Comparison of ENCODE assay signal across 14 mouse cellular contexts in genomic region chr4:141200906-141201305, GRCm38 (mm10). TPM values are rescaled to one million over a fixed set of nuclear protein-coding genes. Genes with fewer than 3 reads are reported as not detected.
DNase-seq lines count a peak whose midpoint lies in the region; ATAC-seq lines count a peak whose summit lies in the region.
"Had no signal": no experiment of that assay in that cellular context is flagged by ENCODE, and none has a peak within 500 bp of the region (broad histone marks: within the 10 kb centered on the region; RNA-seq: fewer than 3 reads in every experiment).

No protein-coding gene starts in this region.

- ATAC-seq in embryonic facial prominence, embryonic 15.5 days (ENCODE audit: insufficient number of reproducible peaks, low FRiP score, low TSS enrichment, low read depth) = no peak
- ATAC-seq in hindbrain, embryonic 14.5 days (ENCODE audit: low FRiP score) = no peak
- ATAC-seq: forebrain, embryonic 15.5 days; inflammation-experienced regulatory T-cells, adult 6 months; midbrain, embryonic 16.5 days had no signal

- 77% methylated on average over 11 of the region's 11 CpGs for WGBS in embryonic facial prominence, embryonic 15.5 days
- WGBS in heart, embryonic 10.5 days = 65% methylated on average over 11 of the region's 11 CpGs
- 83% methylated on average over 11 of the region's 11 CpGs for WGBS in hindbrain, embryonic 14.5 days

- H3K4me1 ChIP-seq in embryonic facial prominence, embryonic 15.5 days = peaks cover 6% of the 10 kb centered on the region; the same call in 1 of the 2 replicates
- peaks cover 22% of the 10 kb centered on the region for H3K4me1 ChIP-seq in heart, embryonic 10.5 days
- H3K4me1 ChIP-seq in hindbrain, embryonic 14.5 days (replicated peaks; ENCODE audit: control insufficient read depth, insufficient read depth, low read length) = no peaks in the 10 kb centered on the region
- H3K4me1 ChIP-seq: forebrain, embryonic 15.5 days; neural tube, embryonic 13.5 days had no signal

- peaks cover 57% of the 10 kb centered on the region for H3K36me3 ChIP-seq in embryonic facial prominence, embryonic 15.5 days
- H3K36me3 ChIP-seq in heart, embryonic 10.5 days = peaks cover 66% of the 10 kb centered on the region
- peaks cover 84% of the 10 kb centered on the region for H3K36me3 ChIP-seq in hindbrain, embryonic 14.5 days (replicated peaks; ENCODE audit: control insufficient read depth, insufficient read depth)

- H3K9me3 ChIP-seq in embryonic facial prominence, embryonic 15.5 days (replicated peaks) = no peaks in the 10 kb centered on the region
- no peaks in the 10 kb centered on the region for H3K9me3 ChIP-seq in heart, embryonic 10.5 days
- H3K9me3 ChIP-seq in hindbrain, embryonic 14.5 days (ENCODE audit: control insufficient read depth, low read length) = no peaks in the 10 kb centered on the region
- H3K9me3 ChIP-seq: forebrain, embryonic 15.5 days; neural tube, embryonic 13.5 days had no signal

- 0 out of 2 replicates have a peak overlapping the region, but pooled peaks have one; percentile 28 for H3K27ac ChIP-seq in embryonic facial prominence, embryonic 15.5 days (replicated peaks)
- H3K27ac ChIP-seq in heart, embryonic 10.5 days = peak overlapping the region; percentile 8; the same call in 1 of the 2 replicates
- H3K27ac ChIP-seq in hindbrain, embryonic 14.5 days = no peak overlapping the region
- H3K27ac ChIP-seq: forebrain, embryonic 15.5 days; macrophage; neural tube, embryonic 13.5 days had no signal

- no peak overlapping the region for H3K4me2 ChIP-seq in embryonic facial prominence, embryonic 15.5 days (replicated peaks)
- H3K4me2 ChIP-seq in hindbrain, embryonic 14.5 days (replicated peaks) = no peak overlapping the region
- H3K4me2 ChIP-seq: forebrain, embryonic 15.5 days; neural tube, embryonic 13.5 days had no signal

- H3K4me3 ChIP-seq in embryonic facial prominence, embryonic 15.5 days (replicated peaks) = no peak overlapping the region
- no peak overlapping the region for H3K4me3 ChIP-seq in heart, embryonic 10.5 days
- H3K4me3 ChIP-seq in hindbrain, embryonic 14.5 days (replicated peaks; ENCODE audit: low read length) = no peak overlapping the region
- H3K4me3 ChIP-seq: forebrain, embryonic 15.5 days; neural tube, embryonic 13.5 days had no signal

- H3K27me3 ChIP-seq in embryonic facial prominence, embryonic 15.5 days = no peaks in the 10 kb centered on the region
- no peaks in the 10 kb centered on the region for H3K27me3 ChIP-seq in heart, embryonic 10.5 days (ENCODE audit: insufficient read depth, poor library complexity, severe bottlenecking)
- H3K27me3 ChIP-seq in hindbrain, embryonic 14.5 days (ENCODE audit: control insufficient read depth, insufficient read depth, low read length) = no peaks in the 10 kb centered on the region
- H3K27me3 ChIP-seq: forebrain, embryonic 15.5 days; neural tube, embryonic 13.5 days had no signal

- DNase-seq in kidney, adult 9 months = peak; percentile 42
- no peak for DNase-seq in kidney, adult 11 months
- DNase-seq in heart, embryonic 10.5 days (ENCODE audit: low spot score) = no peak
- peak; percentile 43 for DNase-seq in kidney, postnatal 14 days
- DNase-seq in frontal cortex, postnatal 25 days (ENCODE audit: low spot score in 2 of 2) = no peak
- no peak for DNase-seq in frontal cortex, postnatal 14 days (ENCODE audit: low spot score in 2 of 2)
- DNase-seq in hindbrain, embryonic 14.5 days (ENCODE audit: low spot score) = no peak
- DNase-seq: cerebellum, postnatal 36 days had no signal

- no peak overlapping the region for H3K9ac ChIP-seq in embryonic facial prominence, embryonic 15.5 days
- no peak overlapping the region for H3K9ac ChIP-seq in hindbrain, embryonic 14.5 days
- H3K9ac ChIP-seq: forebrain, embryonic 15.5 days; neural tube, embryonic 13.5 days had no signal

RNA-seq across cellular contexts. Expression of gene Rsg1, which starts 12.8 kb away (rescaled TPM):
- polyA plus RNA-seq in embryonic facial prominence, embryonic 15.5 days (2015; fragmentation: Nextera tagmentation; extraction: Ambion mirVana) = 6.8 and 8.1 TPM in 2 replicates
- polyA plus RNA-seq in heart, embryonic 10.5 days (2016; fragmentation: Nextera tagmentation; extraction: Ambion mirVana) = 2.6 and 4.0 TPM in 2 replicates
- 6.0 and 7.6 TPM in 2 replicates for polyA plus RNA-seq in hindbrain, embryonic 14.5 days (2014; fragmentation: Nextera tagmentation; extraction: Ambion mirVana)
- polyA plus RNA-seq: macrophage had no signal

RNA-seq across cellular contexts. Expression of gene Arhgef19, which starts 38.4 kb away (rescaled TPM):
- 25.6 and 27.7 TPM in 2 replicates for polyA plus RNA-seq in embryonic facial prominence, embryonic 15.5 days (2015; fragmentation: Nextera tagmentation; extraction: Ambion mirVana)
- polyA plus RNA-seq in heart, embryonic 10.5 days (2016; fragmentation: Nextera tagmentation; extraction: Ambion mirVana) = 1.2 and 3.7 TPM in 2 replicates
- polyA plus RNA-seq in hindbrain, embryonic 14.5 days (2014; fragmentation: Nextera tagmentation; extraction: Ambion mirVana) = 0.78 and 1.1 TPM in 2 replicates
- polyA plus RNA-seq: inflammation-experienced regulatory T-cells, adult 6 months; macrophage had no signal

RNA-seq across cellular contexts. Expression of gene Fbxo42, which starts 53.2 kb away (rescaled TPM):
- polyA plus RNA-seq in embryonic facial prominence, embryonic 15.5 days (2015; fragmentation: Nextera tagmentation; extraction: Ambion mirVana) = 23.7 and 25.8 TPM in 2 replicates
- 16.3 and 21.8 TPM in 2 replicates for polyA plus RNA-seq in heart, embryonic 10.5 days (2016; fragmentation: Nextera tagmentation; extraction: Ambion mirVana)
- 26.2 and 27.6 TPM in 2 replicates for polyA plus RNA-seq in hindbrain, embryonic 14.5 days (2014; fragmentation: Nextera tagmentation; extraction: Ambion mirVana)

Comparison
In these comparisons a context has a peak if more than half of its experiments do, and no peak if none do; other contexts are left out.
1. DNase-seq: peak in kidney, adult 9 months (single experiment) and kidney, postnatal 14 days (single experiment); none in kidney, adult 11 months (single experiment), heart, embryonic 10.5 days (single experiment), frontal cortex, postnatal 25 days (0 of 2), frontal cortex, postnatal 14 days (0 of 2) and hindbrain, embryonic 14.5 days (single experiment).